Mouse (Mus musculus) ES-E14 (cell line): ENCODE data around the gene Smyd3. TPM values are rescaled to one million over a fixed set of nuclear protein-coding genes. Genes with fewer than 3 reads are reported as not detected.

Experiments used
- DNase-seq: peaks from one replicate; pipeline ENCODE4 v3.0.0-alpha.2; 2013; ENCODE audit warnings: low read depth, low spot score
- H3K27ac ChIP-seq: 2 replicates; pipeline ENCODE4 v1.5.1; 2012; ENCODE audit warnings: low read depth, mild to moderate bottlenecking, low read length, moderate library complexity, mixed read lengths; ENCODE audit not compliant: poor library complexity, insufficient read depth, severe bottlenecking
- H3K36me3 ChIP-seq: 2 replicates; pipeline ENCODE4 v1.6.1; 2012; ENCODE audit warnings: mild to moderate bottlenecking, low read length, moderate library complexity, mixed read lengths; ENCODE audit not compliant: control insufficient read depth, poor library complexity, insufficient read depth, severe bottlenecking
- H3K4me1 ChIP-seq, 2 experiments: fragments of 150-350 bp in 1 of 2; sonication (generic) in 1 of 2; 2 replicates each; pipeline ENCODE4 v1.6.1; 2012; ENCODE audit warnings: low read length in 2 of 2, mild to moderate bottlenecking in 1 of 2, mixed read lengths in 1 of 2; ENCODE audit not compliant: control insufficient read depth in 2 of 2, insufficient read depth in 2 of 2, poor library complexity in 1 of 2
- H3K4me3 ChIP-seq, 2 experiments: fragments of 150-350 bp in 1 of 2; sonication (generic) in 1 of 2; 2 replicates each; pipeline ENCODE4 v1.5.1; 2012; ENCODE audit warnings: low read length in 2 of 2, low read depth in 1 of 2, mild to moderate bottlenecking in 1 of 2, mixed read lengths in 1 of 2; ENCODE audit not compliant: insufficient read depth in 1 of 2, poor library complexity in 1 of 2, severe bottlenecking in 1 of 2
- H3K9ac ChIP-seq: 2 replicates; pipeline ENCODE4 v1.6.1; 2012; ENCODE audit warnings: low read depth, mild to moderate bottlenecking, low read length, mixed read lengths; ENCODE audit not compliant: poor library complexity, insufficient read depth, severe bottlenecking
- H3K9me3 ChIP-seq: fragments of 150-350 bp; sonication (generic); 2 replicates; pipeline ENCODE4 v1.6.1; 2012; ENCODE audit warnings: low read depth, mild to moderate bottlenecking, low read length; ENCODE audit not compliant: control insufficient read depth, insufficient read depth
- CHD2 ChIP-seq: IDR thresholded peaks from 2 replicates; pipeline ENCODE4 v1.6.1; 2014; ENCODE audit warnings: mild to moderate bottlenecking, low read depth, low read length, inconsistent platforms
- HCFC1 ChIP-seq: IDR thresholded peaks from 2 replicates; pipeline ENCODE4 v1.6.1; 2012; ENCODE audit warnings: low read length, inconsistent platforms, borderline replicate concordance; ENCODE audit not compliant: insufficient read depth
- MAFK ChIP-seq: IDR thresholded peaks from 2 replicates; pipeline ENCODE4 v1.6.1; 2014; ENCODE audit warnings: mild to moderate bottlenecking, low read depth, low read length, inconsistent platforms; ENCODE audit not compliant: insufficient read depth
- ZC3H11A ChIP-seq: IDR thresholded peaks from 2 replicates; pipeline ENCODE4 v1.6.1; 2012; ENCODE audit warnings: low read depth, mild to moderate bottlenecking, inconsistent platforms, low read length, borderline replicate concordance
- ZNF384 ChIP-seq: IDR thresholded peaks from 2 replicates; pipeline ENCODE4 v1.6.1; 2012; ENCODE audit warnings: low read depth, low read length, inconsistent platforms
- in situ Hi-C, 2 experiments: fragments of 600-800 bp; cut with MboI; formaldehyde crosslinking; loops; one replicate each; pipeline ENCODE4 v1.15.1; 2025; ENCODE audit warnings: low sequenced_read_pairs in 2 of 2, inconsistent platforms in 1 of 2; ENCODE audit not compliant: unreplicated experiment in 2 of 2
- total RNA-seq: library from RNA; depleted of rRNA; stranded (reverse); fragments of 300-350 nt; gene quantifications from 2 replicates; pipeline ENCODE4 v1.2.3, GENCODE M21; 2012

Smyd3 gene
- total RNA-seq, 1 experiment: 18.3 TPM

- Histone ChIP-seq H3K9me3 (no peaks in the 10 kb centered on the region), H3K9ac (no peak overlapping the region), H3K27ac (no peak overlapping the region), H3K36me3 (0 out of 2 replicates have a peak, but pooled peaks cover 2% of the 10 kb centered on the region), H3K4me1 (no peaks in the 10 kb centered on the region), H3K4me3 (no peak overlapping the region)
- in situ Hi-C loops: no loop called here
- DNase-seq: no peak
- TF ChIP-seq ZNF384 (no peak), CHD2 (no peak), HCFC1 (no peak), MAFK (no peak), ZC3H11A (no peak)
Measured at GRCm38 (mm10) chr1:179289744-179290143, 228.1 kb downstream of the Smyd3 start.

GRCm38 (mm10) chr1:179286748-179287147 lies 231.1 kb downstream of the Smyd3 start:
- H3K9ac ChIP-seq: no peak overlapping the region
- no peak overlapping the region for H3K4me3 ChIP-seq
- H3K4me1 ChIP-seq: no peaks in the 10 kb centered on the region
- TF ChIP-seq MAFK: no peak
- no peak for TF ChIP-seq ZC3H11A
- no peak for TF ChIP-seq ZNF384
- no peak for TF ChIP-seq HCFC1
- no peak for TF ChIP-seq CHD2
- H3K27ac ChIP-seq: no peak overlapping the region
- H3K9me3 ChIP-seq: no peaks in the 10 kb centered on the region
- no peaks in the 10 kb centered on the region for H3K36me3 ChIP-seq
- DNase-seq: no peak
- in situ Hi-C loops: no loop called here

GRCm38 (mm10) chr1:179282821-179283220 lies 235.0 kb downstream of the Smyd3 start:
- H3K4me1 ChIP-seq: peaks cover 3 to 5% of the 10 kb centered on the region in 2 experiments; a peak in 3 of 4 replicates
- H3K9me3 ChIP-seq: no peaks in the 10 kb centered on the region
- H3K27ac ChIP-seq: no peak overlapping the region
- TF ChIP-seq ZC3H11A (no peak), CHD2 (no peak), HCFC1 (no peak), ZNF384 (no peak), MAFK (no peak)
- H3K4me3 ChIP-seq: no peak overlapping the region
- no peak overlapping the region for H3K9ac ChIP-seq
- no peaks in the 10 kb centered on the region for H3K36me3 ChIP-seq
- no peak for DNase-seq
- in situ Hi-C loops: no loop called here

- Histone ChIP-seq H3K9me3 (no peaks in the 10 kb centered on the region), H3K4me1 (peaks cover 5 to 11% of the 10 kb centered on the region in 2 experiments; a peak in 3 of 4 replicates), H3K4me3 (no peak overlapping the region), H3K9ac (no peak overlapping the region), H3K27ac (no peak overlapping the region), H3K36me3 (no peaks in the 10 kb centered on the region)
- in situ Hi-C loops: no loop called here
- TF ChIP-seq HCFC1 (no peak), ZC3H11A (no peak), ZNF384 (no peak), MAFK (no peak), CHD2 (no peak)
- DNase-seq: no peak
Measured at GRCm38 (mm10) chr1:179281401-179282121, 236.3 kb downstream of the Smyd3 start.
